Mouse (Mus musculus) bone marrow, adult 2 months (tissue): ENCODE data around the gene 5730522E02Rik. TPM values are rescaled to one million over a fixed set of nuclear protein-coding genes. Genes with fewer than 3 reads are reported as not detected.

Experiments used
- H3K27ac ChIP-seq: fragments of 200-500 bp; 2 replicates; pipeline ENCODE4 v1.5.1; 2012; ENCODE audit warnings: low read depth, mild to moderate bottlenecking, control low read depth, inconsistent platforms, low read length; ENCODE audit not compliant: control insufficient read depth, poor library complexity, insufficient read depth
- H3K4me1 ChIP-seq: fragments of 200-500 bp; 2 replicates; pipeline ENCODE4 v1.6.1; 2011; ENCODE audit warnings: low read length; ENCODE audit not compliant: control insufficient read depth, insufficient read depth
- H3K4me3 ChIP-seq: fragments of 200-500 bp; replicated peaks from 2 replicates; pipeline ENCODE3; 2011; ENCODE audit warnings: mild to moderate bottlenecking, low read depth, low read length, control low read depth; ENCODE audit not compliant: control insufficient read depth
- CTCF ChIP-seq: fragments of 200-500 bp; IDR thresholded peaks from 2 replicates; pipeline ENCODE4 v1.5.1; 2011; ENCODE audit warnings: low read length, control low read depth; ENCODE audit not compliant: control insufficient read depth, insufficient read depth
- POLR2A ChIP-seq: fragments of 200-500 bp; IDR thresholded peaks from 2 replicates; pipeline ENCODE4 v1.6.1; 2011; ENCODE audit warnings: low read depth, mild to moderate bottlenecking, control low read depth, low read length, borderline replicate concordance; ENCODE audit not compliant: control insufficient read depth
- WGBS: fragments of 180-500 bp; shearing (Covaris S2); methylation state at CpG from one replicate; pipeline ENCODE4 v1.1.7; 2018; 5-methylcytosine and 5-hydroxymethylcytosine counted together
- polyA plus RNA-seq: library from polyadenylated mRNA; stranded (reverse); fragments of >200 nt; gene quantifications from 2 replicates; pipeline ENCODE4 v1.2.4, GENCODE M21; 2011; ENCODE audit warnings: low replicate concordance; ENCODE audit not compliant: missing spikeins, insufficient read depth, insufficient read length

The 5730522E02Rik gene
- polyA plus RNA-seq, 1 experiment, result not detected

- TF ChIP-seq POLR2A, result no peak
- no peak for TF ChIP-seq CTCF
- Histone ChIP-seq H3K4me1 (peaks cover under 1% of the 10 kb centered on the region; the same call in 1 of the 2 replicates), H3K27ac (no peak overlapping the region), H3K4me3 (no peak overlapping the region)
- WGBS, result 84% methylated on average over 10 of the region's 10 CpGs
Observed at GRCm38 (mm10) chr11:25854216-25854615, 356.3 kb downstream of the 5730522E02Rik start.

DNA sequence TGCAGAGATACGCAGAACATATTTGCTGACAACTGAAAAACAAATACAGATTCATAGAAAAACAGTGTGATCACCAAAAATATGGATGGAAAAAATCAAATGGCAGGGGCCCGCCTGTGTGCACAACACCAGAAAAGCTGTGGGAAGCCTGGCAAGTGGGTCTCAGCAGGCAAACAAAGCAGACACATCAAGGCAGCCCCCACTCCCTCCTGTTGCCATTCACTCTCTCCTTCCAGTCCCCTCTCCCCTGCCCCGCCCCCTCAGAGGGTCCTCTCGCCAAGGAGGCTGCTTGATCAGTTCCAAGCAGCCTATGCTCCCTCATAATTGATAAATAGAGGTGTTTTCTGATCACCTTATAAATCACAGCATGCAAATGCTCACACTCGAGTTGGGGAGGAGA is 357.5 kb downstream of the 5730522E02Rik start:
- TF ChIP-seq POLR2A (no peak), CTCF (no peak)
- no peak overlapping the region for H3K4me3 ChIP-seq
- 63% methylated on average over 5 of the region's 5 CpGs for WGBS
- H3K4me1 ChIP-seq, result peaks cover 2% of the 10 kb centered on the region; the same call in 1 of the 2 replicates
- H3K27ac ChIP-seq, result no peak overlapping the region

GRCm38 (mm10) chr11:25848824-25849644 is 361.5 kb downstream of the 5730522E02Rik start:
- Histone ChIP-seq H3K27ac (0 out of 2 replicates have a peak overlapping the region, but pooled peaks have one; percentile 45), H3K4me3 (no peak overlapping the region), H3K4me1 (peaks cover 2% of the 10 kb centered on the region; the same call in 1 of the 2 replicates)
- no peak for TF ChIP-seq POLR2A
- no peak for TF ChIP-seq CTCF
- 43% methylated on average over 14 of the region's 14 CpGs for WGBS

DNA sequence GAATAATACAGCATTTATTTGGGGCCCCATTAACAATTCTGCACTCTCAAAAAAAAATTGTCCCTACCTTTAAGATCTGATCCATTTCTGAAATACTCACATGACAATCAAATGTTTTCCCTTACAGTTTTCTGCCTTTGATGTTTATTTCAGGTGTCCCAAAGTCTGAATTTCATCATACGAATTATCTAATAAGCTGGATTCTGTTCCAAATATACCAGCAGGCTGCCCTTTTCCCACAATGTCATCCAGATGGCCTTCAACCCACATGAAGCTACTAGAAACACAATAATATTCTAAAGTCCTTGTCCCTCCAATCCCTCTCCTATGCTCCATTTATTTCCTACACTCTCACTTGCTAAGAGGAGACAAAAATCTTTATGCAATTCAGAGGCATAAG is 372.1 kb downstream of the 5730522E02Rik start:
- H3K27ac ChIP-seq, result no peak overlapping the region
- TF ChIP-seq CTCF, result no peak
- TF ChIP-seq POLR2A, result no peak
- H3K4me3 ChIP-seq, result no peak overlapping the region
- WGBS, result 79% methylated on average over 1 of the region's 1 CpGs
- H3K4me1 ChIP-seq, result no peaks in the 10 kb centered on the region

DNA sequence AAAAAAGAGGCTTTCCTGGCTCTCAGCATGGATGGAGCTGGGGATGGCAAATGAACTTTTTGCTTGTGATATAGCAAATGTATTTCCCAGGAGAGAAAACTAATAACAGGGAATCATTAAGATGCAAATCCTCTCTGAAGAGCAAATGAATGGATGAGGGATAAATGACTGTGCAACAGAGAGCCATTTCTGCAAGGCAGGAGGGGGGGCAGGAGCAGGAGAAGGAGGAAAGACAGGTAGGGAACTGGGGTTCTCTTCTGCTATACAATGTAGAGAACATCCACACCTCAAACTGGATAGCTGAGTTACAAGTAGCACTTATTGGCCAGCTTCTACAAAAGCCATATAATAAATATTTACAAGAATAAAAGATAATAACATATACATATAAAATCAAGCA is 390.8 kb downstream of the 5730522E02Rik start:
- H3K4me3 ChIP-seq, result no peak overlapping the region
- TF ChIP-seq CTCF (no peak), POLR2A (no peak)
- H3K4me1 ChIP-seq, result no peaks in the 10 kb centered on the region
- H3K27ac ChIP-seq, result no peak overlapping the region

GRCm38 (mm10) chr11:25813446-25813845 is 397.1 kb downstream of the 5730522E02Rik start:
- Histone ChIP-seq H3K27ac (no peak overlapping the region), H3K4me3 (no peak overlapping the region), H3K4me1 (no peaks in the 10 kb centered on the region)
- TF ChIP-seq CTCF (no peak), POLR2A (no peak)
- 81% methylated on average over 2 of the region's 2 CpGs for WGBS

DNA sequence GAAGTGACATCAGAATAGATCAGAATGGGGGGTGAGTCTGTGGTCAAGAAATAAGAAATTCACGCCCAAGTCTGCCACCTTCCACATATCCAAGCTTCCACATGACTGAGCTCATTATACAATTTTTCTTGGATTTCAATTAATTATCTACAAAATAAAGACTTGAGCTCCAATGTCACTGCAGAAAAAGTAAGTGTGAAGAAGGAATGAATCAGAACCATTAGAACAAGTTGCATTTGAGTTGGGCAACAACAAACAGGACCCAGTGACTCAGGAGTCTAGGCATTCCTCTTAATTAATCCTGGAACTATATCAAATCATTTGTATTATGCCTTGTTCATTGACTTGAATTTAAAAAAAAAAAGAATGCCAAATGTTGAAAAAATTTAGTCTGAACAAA is 422.9 kb downstream of the 5730522E02Rik start:
- Histone ChIP-seq H3K4me3 (no peak overlapping the region), H3K4me1 (no peaks in the 10 kb centered on the region), H3K27ac (no peak overlapping the region)
- TF ChIP-seq CTCF (no peak), POLR2A (no peak)
- 74% methylated on average over 1 of the region's 1 CpGs for WGBS

- Histone ChIP-seq H3K4me3 (no peak overlapping the region), H3K27ac (no peak overlapping the region), H3K4me1 (no peaks in the 10 kb centered on the region)
- no peak for TF ChIP-seq POLR2A
- TF ChIP-seq CTCF, result no peak
- 73% methylated on average over 1 of the region's 1 CpGs for WGBS
Observed at GRCm38 (mm10) chr11:25772231-25772630, 438.3 kb downstream of the 5730522E02Rik start.
